Mouse (Mus musculus): Measurements from ENCODE around the gene Hcst. TPM values are rescaled to one million over a fixed set of nuclear protein-coding genes. Genes with fewer than 3 reads are reported as not detected.

The Hcst gene
- polyA plus RNA-seq, 1 experiment from 2014 or later, result 1.6 TPM

DNA sequence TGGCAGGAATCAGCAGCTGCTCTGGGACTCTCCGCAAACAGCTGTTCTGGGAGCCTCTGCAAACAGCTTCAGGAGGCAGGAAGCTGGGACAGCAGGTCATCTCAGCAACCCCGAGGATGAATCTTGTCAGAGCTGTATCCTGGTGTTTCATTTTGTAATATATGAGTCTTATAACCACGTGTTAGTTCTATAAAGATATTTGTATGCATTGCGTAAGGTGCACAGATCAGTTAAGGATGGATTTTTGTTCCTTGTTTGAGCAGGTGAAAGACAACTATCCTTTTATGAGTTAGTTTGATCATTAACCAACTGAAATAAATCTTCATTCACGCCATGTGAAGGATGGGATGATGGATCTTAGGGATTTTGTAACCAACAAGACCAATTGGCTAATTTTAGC, 39.6 kb downstream of the Hcst start:
- WGBS, result 45% methylated on average over 5 of the region's 5 CpGs
- no peak overlapping the region for H3K4me3 ChIP-seq (ENCODE audit: low read depth, low read length)
- no peaks in the 10 kb centered on the region for H3K36me3 ChIP-seq (ENCODE audit: control insufficient read depth, insufficient read depth, low read length)
- no peak overlapping the region for H3K9ac ChIP-seq (ENCODE audit: low read length)
- DNase-seq (ENCODE audit: low spot score) (no peak), ATAC-seq (replicated peaks; ENCODE audit: low FRiP score, low TSS enrichment, low read depth) (no peak)
- no peaks in the 10 kb centered on the region for H3K27me3 ChIP-seq (replicated peaks; ENCODE audit: control insufficient read depth, insufficient read depth, low read length)
- H3K4me1 ChIP-seq (replicated peaks; ENCODE audit: control insufficient read depth, insufficient read depth, low read length), result no peaks in the 10 kb centered on the region
- H3K27ac ChIP-seq (ENCODE audit: low read depth), result no peak overlapping the region
- H3K9me3 ChIP-seq (ENCODE audit: control insufficient read depth, low read length), result no peaks in the 10 kb centered on the region
- H3K4me2 ChIP-seq (ENCODE audit: low read length), result no peak overlapping the region

GRCm38 (mm10) chr7:30373501-30373962, 46.1 kb downstream of the Hcst start:
- no peaks in the 10 kb centered on the region for H3K9me3 ChIP-seq (ENCODE audit: control insufficient read depth, low read length)
- peak overlapping the region; percentile 47 for H3K4me2 ChIP-seq (ENCODE audit: low read length)
- H3K27me3 ChIP-seq (replicated peaks; ENCODE audit: control insufficient read depth, insufficient read depth, low read length), result no peaks in the 10 kb centered on the region
- DNase-seq (ENCODE audit: low spot score) (peak; percentile 86), ATAC-seq (replicated peaks; ENCODE audit: low FRiP score, low TSS enrichment, low read depth) (peak; percentile 96)
- peak overlapping the region; percentile 44; the same call in 1 of the 2 replicates for H3K9ac ChIP-seq (ENCODE audit: low read length)
- H3K36me3 ChIP-seq (ENCODE audit: control insufficient read depth, insufficient read depth, low read length), result no peaks in the 10 kb centered on the region
- peak overlapping the region; percentile 43 for H3K4me3 ChIP-seq (ENCODE audit: low read depth, low read length)
- no peak overlapping the region for H3K27ac ChIP-seq (ENCODE audit: low read depth)
- no peaks in the 10 kb centered on the region for H3K4me1 ChIP-seq (replicated peaks; ENCODE audit: control insufficient read depth, insufficient read depth, low read length)
- WGBS, result under 1% methylated on average over 21 of the region's 21 CpGs

Other genes with a start within 250 kb of the Hcst start
- 5.8 and 11.3 TPM in 2 replicates for gene Cox7a1, start 235.7 kb downstream of the Hcst start, polyA plus RNA-seq (2014; fragmentation: Nextera tagmentation; extraction: Ambion mirVana)
- gene Capns1, start 221.0 kb downstream of the Hcst start, polyA plus RNA-seq (2014; fragmentation: Nextera tagmentation; extraction: Ambion mirVana), result 81.9 and 85.4 TPM in 2 replicates
- 159 and 161 TPM in 2 replicates for gene Polr2i, start 187.9 kb downstream of the Hcst start, polyA plus RNA-seq (2014; fragmentation: Nextera tagmentation; extraction: Ambion mirVana)
- 147 and 157 TPM in 2 replicates for gene Tbcb, start 187.6 kb downstream of the Hcst start, polyA plus RNA-seq (2014; fragmentation: Nextera tagmentation; extraction: Ambion mirVana)
- gene Ovol3, start 184.1 kb downstream of the Hcst start, polyA plus RNA-seq (2014; fragmentation: Nextera tagmentation; extraction: Ambion mirVana), result not detected in 2 replicates
- 0.24 and 0.26 TPM in 2 replicates for gene Thap8, start 139.8 kb downstream of the Hcst start, polyA plus RNA-seq (2014; fragmentation: Nextera tagmentation; extraction: Ambion mirVana)
- 8.5 and 10.5 TPM in 2 replicates for gene Wdr62, start 139.4 kb downstream of the Hcst start, polyA plus RNA-seq (2014; fragmentation: Nextera tagmentation; extraction: Ambion mirVana)
- 41.4 and 46.1 TPM in 2 replicates for gene Clip3, start 128.1 kb downstream of the Hcst start, polyA plus RNA-seq (2014; fragmentation: Nextera tagmentation; extraction: Ambion mirVana)
- 70.7 and 79.3 TPM in 2 replicates for gene Alkbh6, start 111.1 kb downstream of the Hcst start, polyA plus RNA-seq (2014; fragmentation: Nextera tagmentation; extraction: Ambion mirVana)
- gene Syne4, start 105.0 kb downstream of the Hcst start, polyA plus RNA-seq (2014; fragmentation: Nextera tagmentation; extraction: Ambion mirVana), result 52.2 and 60.5 TPM in 2 replicates
- gene E130208F15Rik, start 98.1 kb downstream of the Hcst start, polyA plus RNA-seq (2014; fragmentation: Nextera tagmentation; extraction: Ambion mirVana), result not detected in 2 replicates
- gene Sdhaf1, start 96.0 kb downstream of the Hcst start, polyA plus RNA-seq (2014; fragmentation: Nextera tagmentation; extraction: Ambion mirVana), result 16.3 and 17.2 TPM in 2 replicates
- 4.4 and 4.5 TPM in 2 replicates for gene Lrfn3, start 57.1 kb downstream of the Hcst start, polyA plus RNA-seq (2014; fragmentation: Nextera tagmentation; extraction: Ambion mirVana)
- gene Tyrobp, start 6.1 kb downstream of the Hcst start, polyA plus RNA-seq (2014; fragmentation: Nextera tagmentation; extraction: Ambion mirVana), result 53.7 and 54.7 TPM in 2 replicates
- 2.3 and 3.2 TPM in 2 replicates for gene Nfkbid, start 1.9 kb upstream of the Hcst start, polyA plus RNA-seq (2014; fragmentation: Nextera tagmentation; extraction: Ambion mirVana)
- 37.9 and 43.0 TPM in 2 replicates for gene Aplp1, start 25.7 kb upstream of the Hcst start, polyA plus RNA-seq (2014; fragmentation: Nextera tagmentation; extraction: Ambion mirVana)
- gene Kirrel2, start 37.8 kb upstream of the Hcst start, polyA plus RNA-seq (2014; fragmentation: Nextera tagmentation; extraction: Ambion mirVana), result 0.13 and 2.9 TPM in 2 replicates
- gene Nphs1, start 38.5 kb upstream of the Hcst start, polyA plus RNA-seq (2014; fragmentation: Nextera tagmentation; extraction: Ambion mirVana), result 0.15 and 1.3 TPM in 2 replicates
- gene Prodh2, start 73.8 kb upstream of the Hcst start, polyA plus RNA-seq (2014; fragmentation: Nextera tagmentation; extraction: Ambion mirVana), result 1.3 TPM in 2 replicates
- gene Arhgap33, start 115.2 kb upstream of the Hcst start, polyA plus RNA-seq (2014; fragmentation: Nextera tagmentation; extraction: Ambion mirVana), result 10.7 and 11.9 TPM in 2 replicates
- gene Hspb6, start 132.3 kb upstream of the Hcst start, polyA plus RNA-seq (2014; fragmentation: Nextera tagmentation; extraction: Ambion mirVana), result 45.0 and 48.5 TPM in 2 replicates
- 15.2 and 15.7 TPM in 2 replicates for gene Proser3, start 132.4 kb upstream of the Hcst start, polyA plus RNA-seq (2014; fragmentation: Nextera tagmentation; extraction: Ambion mirVana)
- gene Lin37, start 140.0 kb upstream of the Hcst start, polyA plus RNA-seq (2014; fragmentation: Nextera tagmentation; extraction: Ambion mirVana), result 36.9 and 38.5 TPM in 2 replicates
- 92.3 and 94.5 TPM in 2 replicates for gene U2af1l4, start 143.4 kb upstream of the Hcst start, polyA plus RNA-seq (2014; fragmentation: Nextera tagmentation; extraction: Ambion mirVana)
- gene Gm49396, start 143.5 kb upstream of the Hcst start, polyA plus RNA-seq (2014; fragmentation: Nextera tagmentation; extraction: Ambion mirVana), result 7.7 and 9.1 TPM in 2 replicates
- gene Psenen, start 143.8 kb upstream of the Hcst start, polyA plus RNA-seq (2014; fragmentation: Nextera tagmentation; extraction: Ambion mirVana), result 119 and 125 TPM in 2 replicates
- gene Igflr1, start 145.6 kb upstream of the Hcst start, polyA plus RNA-seq (2014; fragmentation: Nextera tagmentation; extraction: Ambion mirVana), result 3.3 and 3.5 TPM in 2 replicates
- 12.8 and 13.0 TPM in 2 replicates for gene Kmt2b, start 168.9 kb upstream of the Hcst start, polyA plus RNA-seq (2014; fragmentation: Nextera tagmentation; extraction: Ambion mirVana)
- gene Zbtb32, start 179.1 kb upstream of the Hcst start, polyA plus RNA-seq (2014; fragmentation: Nextera tagmentation; extraction: Ambion mirVana), result 0.81 and 0.83 TPM in 2 replicates
- gene Upk1a, start 193.0 kb upstream of the Hcst start, polyA plus RNA-seq (2014; fragmentation: Nextera tagmentation; extraction: Ambion mirVana), result 12.1 and 15.3 TPM in 2 replicates
- gene Cox6b1, start 206.3 kb upstream of the Hcst start, polyA plus RNA-seq (2014; fragmentation: Nextera tagmentation; extraction: Ambion mirVana), result 1,084 and 1,229 TPM in 2 replicates
- not detected in 2 replicates for gene Etv2, start 216.0 kb upstream of the Hcst start, polyA plus RNA-seq (2014; fragmentation: Nextera tagmentation; extraction: Ambion mirVana)
- 96.4 and 101 TPM in 2 replicates for gene Rbm42, start 230.5 kb upstream of the Hcst start, polyA plus RNA-seq (2014; fragmentation: Nextera tagmentation; extraction: Ambion mirVana)
- gene Haus5, start 245.1 kb upstream of the Hcst start, polyA plus RNA-seq (2014; fragmentation: Nextera tagmentation; extraction: Ambion mirVana), result 48.7 and 49.5 TPM in 2 replicates